Mouse (Mus musculus): Measurements from ENCODE around the gene H2-Eb1.

H2-Eb1 gene

DNA sequence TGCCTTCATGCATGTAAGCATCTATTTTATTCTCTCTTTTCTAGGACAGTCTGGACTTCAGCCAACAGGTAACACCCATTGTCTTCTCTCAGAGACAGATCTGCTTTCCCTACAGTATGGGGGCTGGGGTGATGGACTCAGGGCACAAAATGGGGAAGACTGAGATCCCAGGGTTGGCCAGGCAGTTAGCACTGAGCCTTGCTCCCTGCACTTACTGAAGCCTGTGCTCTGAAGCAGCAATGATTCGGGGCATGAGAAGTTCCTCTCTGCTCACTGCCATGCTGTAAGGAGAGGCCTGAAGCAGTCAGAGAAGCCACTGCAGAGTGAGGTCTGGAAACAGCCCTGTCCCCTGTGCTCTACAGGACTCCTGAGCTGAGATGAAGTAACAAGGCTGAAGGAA, 9.8 kb downstream of the H2-Eb1 start:
- DNase-seq (ENCODE audit: low spot score in 2 of 2), result no peak

GRCm38 (mm10) chr17:34316697-34317096, 11.0 kb downstream of the H2-Eb1 start:
- DNase-seq (ENCODE audit: low spot score in 2 of 2), result no peak

DNA sequence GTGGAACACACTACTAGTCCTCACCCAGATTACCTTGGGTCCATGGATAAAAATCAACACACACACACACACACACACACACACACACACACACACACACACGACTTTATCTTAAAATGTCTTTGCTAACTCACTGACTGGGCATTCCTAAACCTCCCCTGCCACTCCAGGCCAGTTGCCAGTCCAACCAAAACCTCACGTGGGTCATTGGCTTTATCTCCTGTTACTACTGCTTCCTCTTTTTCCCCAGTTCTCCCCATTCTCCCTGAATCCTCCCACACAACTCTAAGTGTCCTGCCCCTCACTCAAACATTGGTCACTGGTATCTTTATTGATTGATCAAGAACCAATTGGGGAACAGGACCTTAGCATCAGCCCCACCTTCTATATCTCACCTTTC, 11.6 kb downstream of the H2-Eb1 start:
- no peak for DNase-seq (ENCODE audit: low spot score in 2 of 2)

GRCm38 (mm10) chr17:34325436-34325835, 19.8 kb downstream of the H2-Eb1 start, which contains the start of gene H2-Eb2:
Gene H2-Eb2 (plus strand): TSS chr17:34325665.
- no peak for DNase-seq (ENCODE audit: low spot score in 2 of 2)

DNA sequence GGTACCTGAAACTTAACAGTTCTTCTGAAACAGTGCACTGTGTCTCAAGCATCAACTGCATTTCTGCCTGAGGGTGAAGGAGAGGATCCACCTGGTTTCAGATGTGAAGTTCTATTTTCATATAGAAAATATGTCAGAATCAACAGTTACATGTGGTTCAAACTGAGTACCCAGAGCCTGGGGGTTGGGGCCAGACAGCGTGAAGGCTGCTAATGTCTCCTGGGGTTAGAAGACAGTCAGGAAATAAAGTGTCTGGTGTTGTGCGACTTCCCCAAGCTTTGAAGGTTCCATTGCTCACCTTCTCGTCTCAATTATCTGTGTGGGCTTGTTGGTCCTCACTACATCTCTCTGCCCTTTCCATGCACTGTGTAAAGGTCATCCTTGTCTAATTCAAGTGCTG, 20.7 kb downstream of the H2-Eb1 start:
- DNase-seq (ENCODE audit: low spot score in 2 of 2), result no peak

DNA sequence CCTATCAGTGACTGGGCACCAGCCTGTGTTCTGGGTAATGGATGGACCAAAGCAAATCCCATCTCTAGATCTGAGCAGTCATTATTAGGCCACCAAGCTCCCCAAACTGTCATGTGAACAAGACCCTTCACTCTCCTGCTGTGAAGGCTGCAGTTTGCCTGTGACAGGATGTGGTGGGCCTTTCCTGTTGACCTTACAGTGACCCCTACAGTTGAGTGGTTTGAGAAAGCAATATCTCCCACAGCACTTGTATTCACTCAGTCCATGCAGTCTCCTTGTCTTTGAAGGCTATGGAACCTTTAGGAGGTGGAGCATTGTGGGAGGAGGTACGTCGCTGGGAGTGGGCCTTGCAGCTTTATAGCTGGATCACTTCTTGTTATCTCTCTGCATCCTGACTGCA, 24.1 kb downstream of the H2-Eb1 start:
- DNase-seq (ENCODE audit: low spot score in 2 of 2), result no peak

- no peak for DNase-seq (ENCODE audit: low spot score in 2 of 2)
Observed at GRCm38 (mm10) chr17:34331200-34331599, 25.5 kb downstream of the H2-Eb1 start.

DNA sequence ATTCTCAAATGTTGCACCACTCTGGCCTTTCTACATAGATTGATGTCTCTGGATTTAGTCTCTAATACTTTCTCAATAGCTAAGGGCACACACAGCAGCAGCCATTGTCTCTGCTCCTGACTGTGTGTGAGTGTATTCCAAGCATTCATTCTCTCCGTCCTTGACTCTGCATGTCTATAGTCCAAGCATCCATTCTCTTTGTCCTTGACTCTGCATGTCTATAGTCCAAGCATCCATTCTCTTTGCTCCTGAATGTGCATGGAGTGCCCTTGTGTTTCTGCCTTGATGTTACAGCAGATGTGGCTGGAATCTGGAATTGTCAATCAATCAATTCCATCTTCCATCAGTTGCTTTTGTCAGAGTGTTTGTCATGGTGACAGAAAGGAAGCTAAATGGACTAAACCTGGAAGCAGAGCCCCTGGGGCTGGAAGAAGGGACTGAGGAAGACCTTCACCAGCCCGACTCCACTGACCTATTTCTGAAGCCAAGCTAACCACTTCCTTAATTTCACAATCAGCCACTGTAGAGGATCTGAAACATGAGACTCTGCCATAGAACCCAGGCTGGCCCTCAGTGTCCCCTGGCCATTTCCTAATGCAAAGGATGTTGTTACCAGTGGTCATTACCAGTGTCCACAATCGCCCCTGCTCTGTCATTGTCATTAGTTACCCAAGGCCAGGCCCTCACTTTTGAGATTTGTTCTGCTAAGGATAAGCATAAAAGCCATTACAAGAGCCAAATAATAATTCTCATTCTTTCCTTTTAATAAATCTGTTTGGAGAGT, 35.1 kb downstream of the H2-Eb1 start:
- DNase-seq (ENCODE audit: low spot score in 2 of 2), result no peak

DNA sequence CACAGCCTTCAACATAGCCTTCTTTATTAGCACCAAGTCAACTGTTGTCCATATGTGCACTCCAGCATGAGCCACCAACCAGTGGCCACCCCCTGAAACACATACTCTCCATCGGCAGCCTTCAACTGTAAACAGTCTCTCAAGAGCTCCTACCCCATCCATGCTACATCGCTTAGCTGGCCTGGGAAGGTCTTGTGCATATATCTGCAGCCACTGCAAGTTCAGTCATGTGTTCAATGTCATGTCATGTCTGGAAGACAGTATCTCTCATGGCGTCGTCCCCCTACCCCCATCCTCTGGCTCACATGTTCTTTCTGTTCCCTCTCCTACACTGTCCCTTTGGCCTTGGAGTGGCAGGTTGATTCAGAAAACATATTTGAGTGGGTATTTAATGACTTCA, 39.2 kb downstream of the H2-Eb1 start:
- DNase-seq (ENCODE audit: low spot score in 2 of 2), result no peak

DNA sequence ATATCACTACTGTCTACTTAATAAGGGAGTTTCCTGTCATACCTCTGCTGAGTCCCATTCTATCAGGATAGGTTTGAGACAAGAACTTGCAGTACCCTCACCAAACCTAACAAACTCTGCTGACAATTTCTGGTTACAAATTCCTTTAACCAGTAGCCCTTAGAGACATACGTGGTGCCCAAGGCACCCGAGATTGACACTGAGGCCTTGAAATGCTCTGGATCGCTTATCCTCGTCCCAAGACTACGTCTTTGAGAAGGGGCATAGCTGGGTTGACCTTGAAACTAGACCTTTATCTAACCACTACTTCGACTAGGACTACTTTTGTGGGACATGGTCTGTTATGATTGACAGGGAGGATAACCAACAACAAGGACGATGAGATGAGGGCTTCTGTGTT, 39.8 kb downstream of the H2-Eb1 start:
- DNase-seq (ENCODE audit: low spot score in 2 of 2), result no peak

DNA sequence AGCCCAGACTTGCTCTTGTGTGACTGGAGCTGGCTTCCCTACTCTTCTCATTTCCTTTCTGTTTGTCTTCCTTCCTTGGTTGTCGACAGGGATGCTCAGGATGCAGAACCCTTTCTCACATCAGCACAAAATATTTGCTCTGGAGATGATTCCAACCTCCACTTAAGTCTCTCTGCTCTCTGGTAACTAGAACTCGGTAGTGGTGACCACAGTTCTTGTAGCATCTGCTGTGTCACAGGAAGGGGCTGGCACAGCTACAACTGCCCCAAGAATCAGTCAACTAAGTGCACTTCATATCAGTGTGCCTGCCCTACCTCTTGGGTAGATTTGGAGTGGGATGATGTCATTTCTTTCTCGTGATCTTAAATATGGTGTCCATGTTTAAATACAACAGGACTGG, 40.4 kb downstream of the H2-Eb1 start:
- DNase-seq (ENCODE audit: low spot score in 2 of 2), result no peak

DNA sequence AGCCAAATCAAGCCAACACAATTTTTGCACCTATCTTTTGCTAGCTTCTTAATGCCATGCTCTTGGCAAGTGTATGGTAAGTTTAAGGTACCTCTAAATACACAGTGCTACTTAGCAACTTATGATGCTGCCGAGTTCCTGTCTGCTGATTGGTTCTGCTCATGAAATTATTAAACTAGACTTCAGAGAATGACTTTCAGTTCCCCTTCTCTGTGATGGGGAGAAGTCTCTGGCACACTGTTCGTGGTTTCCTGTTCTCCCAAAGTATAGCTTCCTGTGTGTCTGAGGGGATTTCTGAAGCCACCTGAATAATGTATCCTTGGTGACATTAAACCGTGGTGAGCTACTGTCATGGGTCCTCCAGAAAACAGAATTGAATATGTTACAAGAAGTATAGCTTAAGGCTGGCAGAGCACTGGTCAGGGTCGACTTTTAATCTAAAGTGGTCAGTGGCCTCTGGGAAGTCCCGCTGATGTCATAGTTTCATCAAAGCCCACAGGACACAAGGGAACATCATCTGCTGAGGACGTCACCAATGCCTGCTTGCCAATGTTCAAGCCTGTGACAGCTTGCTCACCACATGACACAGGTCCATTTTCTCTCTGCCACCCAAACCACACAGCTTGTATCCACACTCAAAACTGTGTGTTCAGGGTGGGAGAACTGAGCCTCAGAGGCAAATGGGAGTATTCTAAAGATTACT, 42.1 kb downstream of the H2-Eb1 start:
- DNase-seq (ENCODE audit: low spot score in 2 of 2), result peak; percentile 44 to 48

DNA sequence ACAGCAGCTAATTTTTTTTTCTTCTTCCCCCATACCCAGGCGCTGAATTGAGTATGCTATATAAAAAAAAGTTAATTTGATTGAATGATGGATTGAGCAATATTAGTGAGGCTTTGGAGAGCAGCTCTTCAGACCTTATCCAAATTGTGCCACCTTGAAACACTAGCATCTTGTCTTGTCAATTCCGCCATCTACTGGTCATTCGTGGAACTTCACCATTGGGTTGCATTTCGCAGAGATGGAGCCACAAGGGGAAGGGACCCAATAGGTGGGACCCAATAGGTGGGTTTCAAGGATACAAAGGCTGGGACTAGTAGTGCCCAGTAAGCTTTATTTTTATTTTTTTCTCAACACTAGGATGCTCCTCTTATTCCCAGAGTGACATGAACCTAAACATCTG, 43.8 kb downstream of the H2-Eb1 start:
- DNase-seq (ENCODE audit: low spot score in 2 of 2), result peak; percentile 71 to 75

GRCm38 (mm10) chr17:34354539-34354938, 48.9 kb downstream of the H2-Eb1 start, which contains the start of gene Btnl2:
Gene Btnl2 (plus strand): TSS chr17:34354822.
- no peak for DNase-seq (ENCODE audit: low spot score in 2 of 2)

DNA sequence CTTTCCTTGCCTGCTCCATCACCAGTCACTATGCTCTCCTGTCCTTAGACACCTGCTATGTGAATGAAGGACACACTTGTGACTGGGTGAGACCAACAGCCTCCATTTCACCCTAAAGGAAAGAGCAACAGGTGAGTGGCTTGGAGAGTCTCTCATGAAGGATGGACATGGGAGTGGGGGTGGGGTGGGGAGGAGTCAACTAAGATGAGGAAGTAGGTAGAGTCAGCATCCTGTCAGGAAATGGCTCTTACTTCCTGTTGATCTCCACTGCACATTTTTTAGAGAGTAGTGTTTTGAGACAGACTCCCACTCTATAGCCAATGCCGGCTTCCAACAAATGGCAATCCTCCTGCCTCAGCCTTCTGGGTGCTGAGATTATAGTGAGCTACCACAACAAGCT, 49.3 kb downstream of the H2-Eb1 start:
- no peak for DNase-seq (ENCODE audit: low spot score in 2 of 2)

DNA sequence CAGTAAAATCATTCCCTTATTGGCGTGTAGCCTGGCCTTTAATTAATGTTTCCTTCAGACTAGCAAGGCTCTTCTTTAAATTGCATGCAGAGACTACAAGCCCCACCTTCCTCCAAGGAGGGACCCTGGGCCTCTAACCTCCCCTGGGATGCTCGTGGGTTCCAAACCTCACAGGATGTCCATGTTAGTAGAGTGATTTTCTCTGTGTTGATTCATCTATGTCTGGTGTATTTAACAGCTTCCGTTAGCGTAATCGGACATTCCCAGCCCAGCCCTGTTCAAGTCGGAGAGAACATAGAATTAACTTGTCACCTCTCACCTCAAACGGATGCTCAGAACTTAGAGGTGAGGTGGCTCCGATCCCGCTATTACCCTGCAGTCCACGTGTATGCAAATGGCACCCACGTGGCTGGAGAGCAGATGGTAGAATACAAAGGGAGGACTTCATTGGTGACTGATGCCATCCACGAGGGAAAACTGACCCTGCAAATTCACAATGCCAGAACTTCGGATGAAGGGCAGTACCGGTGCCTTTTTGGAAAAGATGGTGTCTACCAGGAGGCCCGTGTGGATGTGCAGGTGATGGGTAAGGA, 57.4 kb downstream of the H2-Eb1 start:
- DNase-seq (ENCODE audit: low spot score in 2 of 2), result no peak

DNA sequence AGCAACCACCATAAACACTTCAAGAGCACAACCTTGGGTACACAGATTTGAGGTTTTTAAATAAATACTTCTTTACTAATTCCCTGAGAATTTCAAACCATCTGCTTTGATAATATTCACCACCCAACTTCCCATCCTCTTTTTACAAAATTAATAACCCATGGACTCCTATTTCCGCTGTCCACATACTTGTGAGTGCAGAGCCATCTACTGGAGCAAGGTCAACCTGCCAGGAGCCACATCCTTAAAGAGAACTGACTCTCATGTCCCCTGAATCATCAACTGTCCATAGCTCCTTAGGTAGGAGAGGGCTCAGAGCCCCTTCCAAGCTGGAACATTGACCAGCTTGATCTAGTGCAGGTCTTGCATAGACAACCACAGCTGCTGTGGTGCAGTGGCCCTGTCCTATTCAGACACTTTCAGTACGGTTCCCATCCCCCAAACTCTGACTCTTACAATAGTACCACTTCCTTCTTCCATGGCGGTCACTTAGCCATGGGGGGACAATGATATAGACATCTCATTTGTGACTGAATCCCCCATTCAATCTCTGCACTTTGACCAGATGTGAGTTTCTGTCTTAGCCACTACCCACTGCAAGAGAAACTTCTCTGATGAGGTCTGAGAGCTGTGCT, 58.1 kb downstream of the H2-Eb1 start:
- DNase-seq (ENCODE audit: low spot score in 2 of 2), result no peak

DNA sequence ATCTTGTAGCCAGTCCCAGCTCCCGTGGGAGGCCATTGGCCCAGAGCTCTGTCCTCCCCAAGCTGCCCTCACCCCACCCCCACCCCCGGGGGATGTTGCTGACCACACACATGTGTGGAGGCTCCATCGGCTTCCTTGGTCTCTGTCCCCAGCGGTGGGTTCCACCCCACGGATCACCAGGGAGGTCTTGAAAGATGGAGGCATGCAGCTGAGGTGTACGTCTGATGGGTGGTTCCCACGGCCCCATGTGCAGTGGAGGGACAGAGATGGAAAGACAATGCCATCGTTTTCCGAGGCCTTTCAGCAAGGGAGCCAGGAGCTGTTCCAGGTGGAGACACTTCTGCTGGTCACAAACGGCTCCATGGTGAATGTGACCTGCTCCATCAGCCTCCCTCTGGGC, 59.4 kb downstream of the H2-Eb1 start:
- DNase-seq (ENCODE audit: low spot score in 2 of 2), result no peak

All from frontal cortex, postnatal 25 days (tissue).